Mouse (Mus musculus): ENCODE measurements at regions not wholly inside any gene's neighbourhood (a gene's known extent, or its start where the extent isn't known, plus 50 kb on each side); places are given as distances from the start of the nearest gene placed in this dataset.

GRCm38 (mm10) chr15:86566111-86566510, 351.9 kb downstream of the Tbc1d22a start:
- no peak overlapping the region for H3K9ac ChIP-seq
- H3K4me3 ChIP-seq (replicated peaks) = no peak overlapping the region
- no peaks in the 10 kb centered on the region for H3K27me3 ChIP-seq
- WGBS (ENCODE audit: insufficient replicate concordance) = 56% methylated on average over 3 of the region's 3 CpGs
- no peak overlapping the region for H3K4me2 ChIP-seq
- no peak for DNase-seq
- H3K4me1 ChIP-seq (replicated peaks) = no peaks in the 10 kb centered on the region
- H3K9me3 ChIP-seq (replicated peaks) = no peaks in the 10 kb centered on the region
- no peak for ATAC-seq (ENCODE audit: low read depth)
- H3K36me3 ChIP-seq = no peaks in the 10 kb centered on the region
- H3K27ac ChIP-seq = no peak overlapping the region

GRCm38 (mm10) chr15:86574311-86574710, 360.1 kb downstream of the Tbc1d22a start:
- no peaks in the 10 kb centered on the region for H3K27me3 ChIP-seq

GRCm38 (mm10) chr15:86576666-86577065, 362.4 kb downstream of the Tbc1d22a start:
- no peak for ATAC-seq (ENCODE audit: low read depth)
- H3K27me3 ChIP-seq = no peaks in the 10 kb centered on the region
- 45% methylated on average over 5 of the region's 5 CpGs for WGBS (ENCODE audit: insufficient replicate concordance)

More at GRCm38 (mm10) chr15:86574311-86574710, 360.1 kb downstream of the Tbc1d22a start:
- H3K4me2 ChIP-seq = no peak overlapping the region
- H3K9me3 ChIP-seq (replicated peaks) = no peaks in the 10 kb centered on the region
- no peak overlapping the region for H3K27ac ChIP-seq
- H3K4me1 ChIP-seq (replicated peaks) = no peaks in the 10 kb centered on the region
- WGBS (ENCODE audit: insufficient replicate concordance) = 63% methylated on average over 5 of the region's 5 CpGs
- H3K9ac ChIP-seq = no peak overlapping the region
- DNase-seq = no peak
- no peak for ATAC-seq (ENCODE audit: low read depth)
- no peak overlapping the region for H3K4me3 ChIP-seq (replicated peaks)
- H3K36me3 ChIP-seq = no peaks in the 10 kb centered on the region

GRCm38 (mm10) chr15:86578689-86579088, 364.4 kb downstream of the Tbc1d22a start:
- Histone ChIP-seq H3K9ac (no peak overlapping the region), H3K4me3 (replicated peaks) (no peak overlapping the region), H3K27me3 (no peaks in the 10 kb centered on the region), H3K4me2 (no peak overlapping the region), H3K36me3 (no peaks in the 10 kb centered on the region), H3K27ac (no peak overlapping the region), H3K4me1 (replicated peaks) (no peaks in the 10 kb centered on the region), H3K9me3 (replicated peaks) (no peaks in the 10 kb centered on the region)
- WGBS (ENCODE audit: insufficient replicate concordance) = 75% methylated on average over 16 of the region's 16 CpGs
- ATAC-seq (ENCODE audit: low read depth) (no peak), DNase-seq (no peak)

More at GRCm38 (mm10) chr15:86576666-86577065, 362.4 kb downstream of the Tbc1d22a start:
- no peaks in the 10 kb centered on the region for H3K36me3 ChIP-seq
- no peak overlapping the region for H3K4me2 ChIP-seq
- no peak overlapping the region for H3K4me3 ChIP-seq (replicated peaks)
- H3K9ac ChIP-seq = no peak overlapping the region
- no peaks in the 10 kb centered on the region for H3K4me1 ChIP-seq (replicated peaks)
- H3K9me3 ChIP-seq (replicated peaks) = no peaks in the 10 kb centered on the region
- H3K27ac ChIP-seq = no peak overlapping the region
- no peak for DNase-seq

GRCm38 (mm10) chr15:86582240-86583090, 368.2 kb downstream of the Tbc1d22a start:
- no peak overlapping the region for H3K9ac ChIP-seq
- ATAC-seq (ENCODE audit: low read depth) (no peak), DNase-seq (no peak)
- H3K4me2 ChIP-seq = no peak overlapping the region
- no peak overlapping the region for H3K27ac ChIP-seq
- H3K27me3 ChIP-seq = no peaks in the 10 kb centered on the region
- H3K36me3 ChIP-seq = no peaks in the 10 kb centered on the region
- no peak overlapping the region for H3K4me3 ChIP-seq (replicated peaks)
- H3K4me1 ChIP-seq (replicated peaks) = 0 out of 2 replicates have a peak, but pooled peaks cover 7% of the 10 kb centered on the region
- no peaks in the 10 kb centered on the region for H3K9me3 ChIP-seq (replicated peaks)
- WGBS (ENCODE audit: insufficient replicate concordance) = 60% methylated on average over 7 of the region's 7 CpGs

GRCm38 (mm10) chr15:86585716-86586115, 371.5 kb downstream of the Tbc1d22a start:
- Histone ChIP-seq H3K4me1 (replicated peaks) (peaks cover 8% of the 10 kb centered on the region; the same call in 1 of the 2 replicates), H3K4me3 (replicated peaks) (no peak overlapping the region), H3K9me3 (replicated peaks) (no peaks in the 10 kb centered on the region), H3K27me3 (no peaks in the 10 kb centered on the region), H3K9ac (no peak overlapping the region), H3K36me3 (no peaks in the 10 kb centered on the region), H3K4me2 (no peak overlapping the region), H3K27ac (no peak overlapping the region)
- DNase-seq = no peak
- no peak for ATAC-seq (ENCODE audit: low read depth)
- 36% methylated on average over 4 of the region's 4 CpGs for WGBS (ENCODE audit: insufficient replicate concordance)

- Histone ChIP-seq H3K4me3 (replicated peaks) (no peak overlapping the region), H3K27ac (no peak overlapping the region; the same call in 1 of the 2 replicates), H3K9ac (no peak overlapping the region), H3K4me1 (replicated peaks) (peaks cover 8% of the 10 kb centered on the region; the same call in 1 of the 2 replicates), H3K36me3 (no peaks in the 10 kb centered on the region), H3K9me3 (replicated peaks) (no peaks in the 10 kb centered on the region), H3K4me2 (no peak overlapping the region), H3K27me3 (no peaks in the 10 kb centered on the region)
- WGBS (ENCODE audit: insufficient replicate concordance) = 42% methylated on average over 6 of the region's 6 CpGs
- peak; percentile 4 for DNase-seq
- peak; percentile 79 for ATAC-seq (ENCODE audit: low read depth)
These were observed 372.9 kb downstream of the Tbc1d22a start for GRCm38 (mm10) chr15:86587209-86587608.

- no peak for ATAC-seq (ENCODE audit: low read depth)
- H3K4me2 ChIP-seq = no peak overlapping the region
- H3K36me3 ChIP-seq = no peaks in the 10 kb centered on the region
- no peak overlapping the region for H3K9ac ChIP-seq
- peaks cover 8% of the 10 kb centered on the region; the same call in 1 of the 2 replicates for H3K4me1 ChIP-seq (replicated peaks)
- WGBS (ENCODE audit: insufficient replicate concordance) = 59% methylated on average over 7 of the region's 7 CpGs
- no peaks in the 10 kb centered on the region for H3K9me3 ChIP-seq (replicated peaks)
- H3K4me3 ChIP-seq (replicated peaks) = no peak overlapping the region
- no peak for DNase-seq
- H3K27me3 ChIP-seq = no peaks in the 10 kb centered on the region
- H3K27ac ChIP-seq = no peak overlapping the region
These were observed 375.8 kb downstream of the Tbc1d22a start for GRCm38 (mm10) chr15:86590033-86590432.

- no peak for ATAC-seq (ENCODE audit: low read depth)
- Histone ChIP-seq H3K4me2 (no peak overlapping the region), H3K9ac (no peak overlapping the region)
These were observed 376.6 kb downstream of the Tbc1d22a start for GRCm38 (mm10) chr15:86590896-86591295.

GRCm38 (mm10) chr15:86593404-86593803, 379.1 kb downstream of the Tbc1d22a start:
- WGBS (ENCODE audit: insufficient replicate concordance) = 37% methylated on average over 6 of the region's 6 CpGs
- H3K27me3 ChIP-seq = no peaks in the 10 kb centered on the region

More at GRCm38 (mm10) chr15:86590896-86591295, 376.6 kb downstream of the Tbc1d22a start:
- Histone ChIP-seq H3K4me3 (replicated peaks) (no peak overlapping the region), H3K4me1 (replicated peaks) (peaks cover 8% of the 10 kb centered on the region; the same call in 1 of the 2 replicates), H3K27me3 (no peaks in the 10 kb centered on the region), H3K36me3 (no peaks in the 10 kb centered on the region), H3K9me3 (replicated peaks) (no peaks in the 10 kb centered on the region), H3K27ac (no peak overlapping the region)
- WGBS (ENCODE audit: insufficient replicate concordance) = 65% methylated on average over 5 of the region's 5 CpGs
- no peak for DNase-seq

GRCm38 (mm10) chr15:86606411-86606810, 392.2 kb downstream of the Tbc1d22a start:
- Histone ChIP-seq H3K9ac (no peak overlapping the region), H3K27ac (no peak overlapping the region), H3K4me2 (no peak overlapping the region), H3K9me3 (replicated peaks) (no peaks in the 10 kb centered on the region), H3K4me3 (replicated peaks) (no peak overlapping the region), H3K27me3 (no peaks in the 10 kb centered on the region), H3K36me3 (no peaks in the 10 kb centered on the region), H3K4me1 (replicated peaks) (no peaks in the 10 kb centered on the region)
- DNase-seq (no peak), ATAC-seq (ENCODE audit: low read depth) (no peak)

More at GRCm38 (mm10) chr15:86593404-86593803, 379.1 kb downstream of the Tbc1d22a start:
- no peak overlapping the region for H3K4me2 ChIP-seq
- no peaks in the 10 kb centered on the region for H3K36me3 ChIP-seq
- no peak overlapping the region for H3K27ac ChIP-seq
- no peaks in the 10 kb centered on the region for H3K4me1 ChIP-seq (replicated peaks)
- H3K9ac ChIP-seq = no peak overlapping the region
- H3K9me3 ChIP-seq (replicated peaks) = no peaks in the 10 kb centered on the region
- no peak for DNase-seq
- no peak for ATAC-seq (ENCODE audit: low read depth)
- H3K4me3 ChIP-seq (replicated peaks) = no peak overlapping the region

GRCm38 (mm10) chr15:86609692-86610091, 395.4 kb downstream of the Tbc1d22a start:
- ATAC-seq (ENCODE audit: low read depth) = no peak
- no peak for DNase-seq

More at GRCm38 (mm10) chr15:86609692-86610091, 395.4 kb downstream of the Tbc1d22a start:
- H3K9me3 ChIP-seq (replicated peaks) = no peaks in the 10 kb centered on the region
- no peaks in the 10 kb centered on the region for H3K27me3 ChIP-seq
- no peaks in the 10 kb centered on the region for H3K4me1 ChIP-seq (replicated peaks)
- no peaks in the 10 kb centered on the region for H3K36me3 ChIP-seq
- no peak overlapping the region for H3K27ac ChIP-seq
- H3K4me3 ChIP-seq (replicated peaks) = no peak overlapping the region
- no peak overlapping the region for H3K4me2 ChIP-seq
- H3K9ac ChIP-seq = no peak overlapping the region
- 76% methylated on average over 6 of the region's 6 CpGs for WGBS (ENCODE audit: insufficient replicate concordance)
